In the genomic region with DNA sequence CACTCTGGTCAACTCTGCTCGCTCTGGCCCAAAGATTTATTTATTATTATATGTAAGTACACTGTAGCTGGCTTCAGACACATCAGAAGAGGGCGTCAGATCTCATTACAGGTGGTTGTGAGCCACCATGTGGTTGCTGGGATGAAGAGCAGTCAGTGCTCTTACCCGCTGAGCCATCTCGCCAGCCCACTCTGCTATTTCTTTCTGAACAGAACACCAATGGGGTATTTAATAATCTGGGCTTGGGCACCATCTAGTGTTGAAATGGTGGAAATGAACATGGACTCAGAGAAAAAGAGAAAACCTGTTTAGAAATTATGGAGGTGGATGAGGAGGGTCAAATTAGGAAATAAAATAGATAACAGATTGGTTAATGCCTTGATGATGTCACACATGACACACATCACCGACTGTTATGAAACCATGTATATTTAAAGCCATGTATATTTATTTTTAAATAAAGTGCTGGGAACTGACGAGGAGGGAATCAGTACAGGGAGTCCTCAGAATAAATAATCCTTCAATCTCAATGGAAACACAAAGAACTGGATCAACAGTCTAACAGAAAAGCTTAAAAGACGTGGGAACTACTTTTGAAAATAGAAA, we compare ENCODE assay signal across 8 mouse cellular contexts. TPM values are rescaled to one million over a fixed set of nuclear protein-coding genes. Genes with fewer than 3 reads are reported as not detected.
DNase-seq lines count a peak whose midpoint lies in the region; ATAC-seq and TF ChIP-seq lines count a peak whose summit lies in the region.

No protein-coding gene starts in this region.

- no peaks in the 10 kb centered on the region for H3K4me1 ChIP-seq in cerebellum, adult 2 months (ENCODE audit: control insufficient read depth, insufficient read depth, low read length)
- no peaks in the 10 kb centered on the region for H3K4me1 ChIP-seq in forebrain, postnatal 0 days (ENCODE audit: insufficient read depth)
- peaks cover 2% of the 10 kb centered on the region; the same call in 1 of the 2 replicates for H3K4me1 ChIP-seq in liver, embryonic 16.5 days (ENCODE audit: control insufficient read depth, low read depth, low read length)
- no peaks in the 10 kb centered on the region for H3K4me1 ChIP-seq in neural tube, embryonic 14.5 days (ENCODE audit: control insufficient read depth, insufficient read depth, low read length)

- peak; percentile 99 for ATAC-seq in forebrain, postnatal 0 days
- peak; percentile 51; the same call in 1 of the 2 replicates for ATAC-seq in liver, embryonic 16.5 days (ENCODE audit: low read depth)
- ATAC-seq in neural tube, embryonic 14.5 days (ENCODE audit: low read depth), result peak; percentile 96

- no peak overlapping the region for H3K9ac ChIP-seq in forebrain, postnatal 0 days
- no peak overlapping the region for H3K9ac ChIP-seq in liver, embryonic 16.5 days (ENCODE audit: low read depth, low read length)
- H3K9ac ChIP-seq in neural tube, embryonic 14.5 days (replicated peaks; ENCODE audit: low read depth, low read length), result no peak overlapping the region

- peak; percentile 78 for DNase-seq in Muller cell, postnatal 12 days (ENCODE audit: inconsistent ontology term)
- DNase-seq in cerebellum, adult 2 months, result peak; percentile 57 to 78
- peak; percentile 89 for DNase-seq in forebrain, postnatal 0 days
- DNase-seq in heart, postnatal 36 days, result peak; percentile 43 to 54
- DNase-seq in layer of hippocampus, adult 11-12 months (ENCODE audit: low spot score), result peak; percentile 89
- peak; percentile 27 to 44 for DNase-seq in thymus, adult 18-20 months

- WGBS in cerebellum, adult 2 months, result 19% methylated on average over 7 of the region's 7 CpGs
- 15% methylated on average over 7 of the region's 7 CpGs for WGBS in forebrain, postnatal 0 days
- WGBS in liver, embryonic 16.5 days (ENCODE audit: insufficient replicate concordance), result 14% methylated on average over 7 of the region's 7 CpGs
- 18% methylated on average over 7 of the region's 7 CpGs for WGBS in neural tube, embryonic 14.5 days

- no peak overlapping the region for H3K4me2 ChIP-seq in forebrain, postnatal 0 days (ENCODE audit: low read depth)
- H3K4me2 ChIP-seq in liver, embryonic 16.5 days (ENCODE audit: low read depth, low read length), result no peak overlapping the region
- no peak overlapping the region for H3K4me2 ChIP-seq in neural tube, embryonic 14.5 days (ENCODE audit: low read depth, low read length)

- TF ChIP-seq CTCF in cerebellum, adult 2 months (IDR thresholded peaks at IDR 0.05; ENCODE audit: borderline replicate concordance, insufficient read depth, low read depth, low read length), result peak; percentile 53
- peak; percentile 86 for TF ChIP-seq CTCF in forebrain, postnatal 0 days (IDR thresholded peaks at IDR 0.05; ENCODE audit: low read depth)

- H3K27ac ChIP-seq in cerebellum, adult 2 months (ENCODE audit: insufficient read depth, low read length), result no peak overlapping the region
- H3K27ac ChIP-seq in forebrain, postnatal 0 days (ENCODE audit: low read depth, low read length), result no peak overlapping the region
- no peak overlapping the region for H3K27ac ChIP-seq in liver, embryonic 16.5 days (ENCODE audit: low read length)
- no peak overlapping the region for H3K27ac ChIP-seq in neural tube, embryonic 14.5 days (ENCODE audit: low read depth, low read length)

- no peaks in the 10 kb centered on the region for H3K27me3 ChIP-seq in cerebellum, adult 2 months (ENCODE audit: control insufficient read depth, insufficient read depth, low read length)
- H3K27me3 ChIP-seq in forebrain, postnatal 0 days (ENCODE audit: insufficient read depth, low read length), result no peaks in the 10 kb centered on the region
- no peaks in the 10 kb centered on the region for H3K27me3 ChIP-seq in liver, embryonic 16.5 days (ENCODE audit: control insufficient read depth, insufficient read depth, low read depth, low read length)
- H3K27me3 ChIP-seq in neural tube, embryonic 14.5 days (ENCODE audit: control insufficient read depth, insufficient read depth, low read length), result no peaks in the 10 kb centered on the region

- intact Hi-C loops in heart, postnatal 36 days (cut with DNase I), result loop anchor here (1.0 to 5.0 kb wide), 3 partner anchors 94 to 344 kb away; partner anchors contain the start of gene Polq

- no peak overlapping the region for H3K4me3 ChIP-seq in cerebellum, adult 2 months (replicated peaks; ENCODE audit: insufficient read depth, low read depth, low read length)
- no peak overlapping the region for H3K4me3 ChIP-seq in forebrain, postnatal 0 days (ENCODE audit: low read depth, low read length)
- H3K4me3 ChIP-seq in liver, embryonic 16.5 days (ENCODE audit: low read depth, low read length), result no peak overlapping the region
- no peak overlapping the region for H3K4me3 ChIP-seq in neural tube, embryonic 14.5 days (ENCODE audit: low read depth, low read length)

- H3K36me3 ChIP-seq in forebrain, postnatal 0 days (ENCODE audit: insufficient read depth), result no peaks in the 10 kb centered on the region
- no peaks in the 10 kb centered on the region for H3K36me3 ChIP-seq in liver, embryonic 16.5 days (ENCODE audit: control insufficient read depth, insufficient read depth)
- no peaks in the 10 kb centered on the region for H3K36me3 ChIP-seq in neural tube, embryonic 14.5 days (ENCODE audit: control insufficient read depth, insufficient read depth, low read length)

- no peak for TF ChIP-seq POLR2A in cerebellum, adult 2 months (IDR thresholded peaks at IDR 0.05; ENCODE audit: borderline replicate concordance, insufficient read depth, low read length)

- no peaks in the 10 kb centered on the region for H3K9me3 ChIP-seq in forebrain, postnatal 0 days (ENCODE audit: low read length)
- no peaks in the 10 kb centered on the region for H3K9me3 ChIP-seq in liver, embryonic 16.5 days (replicated peaks; ENCODE audit: control insufficient read depth, low read length)
- no peaks in the 10 kb centered on the region for H3K9me3 ChIP-seq in neural tube, embryonic 14.5 days (ENCODE audit: control insufficient read depth, low read length)

RNA-seq across cellular contexts. Expression of gene Iqcb1, which starts 10.8 kb away (rescaled TPM):
- polyA plus RNA-seq in cerebellum, adult 2 months (2012; rRNA removed), result 30.2 and 31.4 TPM in 2 replicates
- 25.1 and 26.0 TPM in 2 replicates for total RNA-seq in forebrain, postnatal 0 days (2014; rRNA removed)
- 40.7 and 66.0 TPM in 2 replicates for polyA plus RNA-seq in forebrain, postnatal 0 days (2015; fragmentation: Nextera tagmentation; extraction: Ambion mirVana)
- total RNA-seq in heart, postnatal 36 days (2021), result 10 to 100 TPM; 14.3 to 15.2 TPM
- polyA plus RNA-seq in liver, embryonic 16.5 days (2015; fragmentation: Nextera tagmentation; extraction: Ambion mirVana), result 7.4 and 9.0 TPM in 2 replicates
- polyA plus RNA-seq in neural tube, embryonic 14.5 days (2014; fragmentation: Nextera tagmentation; extraction: Ambion mirVana), result 66.0 and 79.1 TPM in 2 replicates

RNA-seq across cellular contexts. Expression of gene Slc15a2, which starts 32.7 kb away (rescaled TPM):
- polyA plus RNA-seq in cerebellum, adult 2 months (2012; rRNA removed), result 13.1 and 26.7 TPM in 2 replicates
- 18.2 and 23.5 TPM in 2 replicates for total RNA-seq in forebrain, postnatal 0 days (2014; rRNA removed)
- polyA plus RNA-seq in forebrain, postnatal 0 days (2015; fragmentation: Nextera tagmentation; extraction: Ambion mirVana), result 21.1 and 23.9 TPM in 2 replicates
- 1 to 10 TPM; 1.4 to 2.8 TPM for total RNA-seq in heart, postnatal 36 days (2021)
- polyA plus RNA-seq in liver, embryonic 16.5 days (2015; fragmentation: Nextera tagmentation; extraction: Ambion mirVana), result 1.8 and 2.7 TPM in 2 replicates
- polyA plus RNA-seq in neural tube, embryonic 14.5 days (2014; fragmentation: Nextera tagmentation; extraction: Ambion mirVana), result 14.7 and 21.3 TPM in 2 replicates

RNA-seq across cellular contexts. Expression of gene Eaf2, which starts 57.4 kb away (rescaled TPM):
- polyA plus RNA-seq in cerebellum, adult 2 months (2012; rRNA removed), result 2.4 and 3.1 TPM in 2 replicates
- total RNA-seq in forebrain, postnatal 0 days (2014; rRNA removed), result 0.23 and 0.76 TPM in 2 replicates
- polyA plus RNA-seq in forebrain, postnatal 0 days (2015; fragmentation: Nextera tagmentation; extraction: Ambion mirVana), result 0.67 and 0.79 TPM in 2 replicates
- under 1 TPM; 0.54 to 0.78 TPM for total RNA-seq in heart, postnatal 36 days (2021)
- polyA plus RNA-seq in liver, embryonic 16.5 days (2015; fragmentation: Nextera tagmentation; extraction: Ambion mirVana), result 0.20 and 0.28 TPM in 2 replicates
- 0.39 and 0.43 TPM in 2 replicates for polyA plus RNA-seq in neural tube, embryonic 14.5 days (2014; fragmentation: Nextera tagmentation; extraction: Ambion mirVana)

RNA-seq across cellular contexts. Expression of gene Golgb1, which starts 57.5 kb away (rescaled TPM):
- polyA plus RNA-seq in cerebellum, adult 2 months (2012; rRNA removed), result 49.0 and 49.1 TPM in 2 replicates
- 22.4 and 30.2 TPM in 2 replicates for total RNA-seq in forebrain, postnatal 0 days (2014; rRNA removed)
- 63.2 and 87.1 TPM in 2 replicates for polyA plus RNA-seq in forebrain, postnatal 0 days (2015; fragmentation: Nextera tagmentation; extraction: Ambion mirVana)
- total RNA-seq in heart, postnatal 36 days (2021), result 10 to 100 TPM; 45.5 to 46.8 TPM
- polyA plus RNA-seq in liver, embryonic 16.5 days (2015; fragmentation: Nextera tagmentation; extraction: Ambion mirVana), result 24.2 and 24.8 TPM in 2 replicates
- polyA plus RNA-seq in neural tube, embryonic 14.5 days (2014; fragmentation: Nextera tagmentation; extraction: Ambion mirVana), result 68.1 and 85.6 TPM in 2 replicates

Comparison
In these comparisons a context has a peak if more than half of its experiments do, and no peak if none do; other contexts are left out.
1. DNase-seq: peak in every context shown above with its lines; median percentile 89 in forebrain, postnatal 0 days; 89 in layer of hippocampus, adult 11-12 months; 78 in Muller cell, postnatal 12 days; 68 in cerebellum, adult 2 months; 48 in heart, postnatal 36 days; 36 in thymus, adult 18-20 months.